Mouse (Mus musculus): ENCODE measurements around the gene Ulk4. TPM values are rescaled to one million over a fixed set of nuclear protein-coding genes. Genes with fewer than 3 reads are reported as not detected.
A peak's percentile ranks its signal among the peaks of the same experiment; 100 is the strongest.
"Not testable (repeated sequence)": the region's sequence is repeated elsewhere in the genome, so short reads cannot be mapped to it uniquely, and the experiment has no call there.

Gene Ulk4
- total RNA-seq, 2 experiments from 2014 or later: 0.49 to 1.0 TPM

DNA sequence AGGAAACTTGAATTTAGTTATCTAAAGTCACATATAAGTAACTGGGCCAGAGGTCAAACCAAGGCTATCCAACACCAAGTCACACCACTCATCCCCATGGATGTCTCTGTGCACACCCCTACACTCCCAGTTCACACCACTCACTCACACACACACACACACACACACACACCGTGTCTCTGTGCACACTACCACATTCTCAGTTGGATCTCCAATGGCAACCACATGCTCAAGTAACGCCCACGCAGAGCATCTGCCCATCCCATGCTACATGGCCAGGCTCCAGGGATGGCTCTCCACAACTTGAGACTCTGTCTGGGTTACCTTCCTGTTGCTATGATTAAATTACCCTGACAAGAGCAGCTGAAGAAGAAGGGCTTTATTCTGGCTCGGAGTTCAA, 201.8 kb downstream of the Ulk4 start:
- DNase-seq: no peak
- intact Hi-C loops (cut with DNase I): no loop called here

DNA sequence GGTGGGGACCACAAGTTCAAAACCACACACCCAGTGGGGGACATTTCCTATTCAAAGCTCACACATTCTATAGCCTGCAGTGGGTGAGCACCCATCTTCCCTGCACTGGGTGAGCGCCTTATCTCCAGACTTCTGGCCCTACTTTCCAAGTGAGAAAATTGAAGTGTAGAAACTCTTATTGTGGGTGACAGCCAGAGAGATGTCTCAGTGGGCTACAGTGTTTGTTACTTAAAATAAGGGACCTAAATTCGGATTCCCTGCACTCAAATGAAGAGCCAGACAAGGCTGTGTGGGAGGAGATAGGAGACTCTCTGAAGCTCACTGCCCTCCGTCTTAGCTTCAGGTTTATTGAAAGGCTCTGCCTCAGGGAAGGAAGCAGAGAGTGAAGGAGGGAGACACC, 202.3 kb downstream of the Ulk4 start:
- intact Hi-C loops (cut with DNase I): no loop called here
- no peak for DNase-seq

DNA sequence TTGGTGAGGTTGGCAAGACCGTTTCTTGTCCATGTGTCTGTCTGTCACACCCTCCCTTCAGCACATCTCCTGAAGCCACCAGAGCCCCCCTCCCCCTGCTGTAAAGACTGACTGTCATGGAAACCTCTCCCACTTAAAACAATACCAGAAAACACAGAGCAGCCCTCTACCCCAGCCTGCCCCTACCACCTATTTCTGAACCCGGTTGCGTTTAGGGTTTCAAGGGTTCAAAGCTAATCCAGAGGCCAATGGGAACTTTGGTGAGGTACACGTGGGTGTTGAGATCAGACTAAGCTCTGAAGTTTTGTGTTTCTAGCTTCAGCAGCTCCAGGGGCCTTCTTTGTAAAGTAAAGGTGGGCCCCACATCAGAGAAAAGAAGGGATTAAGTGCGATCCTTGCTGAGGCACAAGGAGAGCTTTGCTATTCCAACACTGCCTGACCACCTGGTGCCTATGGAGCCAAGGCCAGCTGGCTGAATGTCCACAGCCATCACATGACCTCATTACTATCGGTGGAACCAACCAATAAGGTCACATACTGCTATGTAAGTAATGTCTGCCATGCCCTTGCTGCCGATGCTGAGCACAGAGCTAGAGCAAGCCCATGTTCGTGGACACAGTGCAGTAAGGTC, 204.8 kb downstream of the Ulk4 start:
- no peak for DNase-seq
- intact Hi-C loops (cut with DNase I): no loop called here

DNA sequence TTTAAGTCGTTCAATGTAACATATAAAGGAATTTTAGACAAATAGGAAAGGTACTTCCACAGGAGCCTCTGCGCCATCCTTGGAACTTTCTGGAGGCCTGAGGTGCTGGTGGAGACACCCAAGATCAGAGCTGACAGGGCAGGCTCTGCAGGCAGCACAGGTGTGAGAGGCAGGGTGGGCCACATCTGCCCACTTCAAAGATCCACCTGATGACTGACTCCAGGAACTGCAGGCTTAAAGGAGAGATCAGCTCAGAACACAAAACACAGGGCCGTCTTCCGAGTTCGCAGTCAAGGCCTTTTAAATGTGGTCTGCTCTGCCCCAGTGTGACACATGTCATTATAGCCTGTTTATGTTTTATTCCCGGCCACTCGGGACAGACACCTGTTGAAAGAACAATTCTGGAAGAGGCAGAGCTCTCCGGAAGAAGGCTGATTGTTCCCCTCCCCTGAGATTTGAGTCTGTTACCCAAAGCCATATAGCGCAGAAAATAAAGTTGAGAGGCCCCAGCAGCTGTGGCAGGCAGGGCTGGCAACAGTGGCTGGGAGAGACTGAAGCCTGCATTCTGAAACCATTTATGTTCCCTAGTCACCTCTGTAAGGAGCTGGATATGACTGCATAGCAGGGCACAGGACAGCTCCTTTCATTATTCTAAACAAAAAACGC, 205.4 kb downstream of the Ulk4 start:
- intact Hi-C loops (cut with DNase I): no loop called here
- no peak for DNase-seq

DNA sequence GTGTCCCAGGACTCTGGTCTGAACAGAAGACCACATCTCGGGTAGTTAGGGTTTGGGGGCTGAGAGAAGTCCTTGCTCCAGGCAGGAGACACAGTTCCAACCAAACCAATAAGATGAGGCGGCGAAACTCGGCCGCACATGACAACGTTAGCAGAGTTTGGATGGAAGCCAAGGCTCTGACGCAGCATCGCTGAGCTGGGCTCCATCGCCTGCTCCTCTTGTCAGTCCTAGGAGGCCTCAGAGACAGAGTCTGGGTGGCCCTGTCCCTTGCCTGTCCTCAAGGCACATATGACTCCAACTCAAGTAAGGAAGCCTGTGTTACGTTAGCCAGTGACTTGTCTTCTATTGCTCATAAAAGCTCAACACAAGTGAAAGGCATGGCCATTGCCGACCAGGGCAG, 205.9 kb downstream of the Ulk4 start:
- intact Hi-C loops (cut with DNase I): no loop called here
- peak; percentile 41 to 68 for DNase-seq

DNA sequence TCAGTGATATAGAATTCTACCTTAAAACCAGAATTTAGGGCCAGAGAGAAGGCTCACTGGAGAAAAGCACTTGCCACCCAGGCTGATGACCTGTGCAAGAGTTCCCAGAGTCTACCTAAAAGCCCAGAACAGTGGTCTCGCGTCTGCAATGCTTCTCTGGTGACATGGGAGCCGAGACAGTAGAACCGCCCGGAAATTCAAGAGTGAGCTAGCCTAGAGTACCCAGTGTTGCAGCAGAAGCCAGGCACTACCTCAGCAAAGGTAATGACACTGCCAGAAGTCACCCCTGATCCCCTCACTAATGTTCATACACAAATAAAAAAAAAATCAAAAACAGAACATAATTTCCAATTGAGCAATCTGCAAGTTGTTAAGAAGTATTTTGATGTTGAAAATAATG, 208.9 kb downstream of the Ulk4 start:
- DNase-seq: no peak
- intact Hi-C loops (cut with DNase I): no loop called here

DNA sequence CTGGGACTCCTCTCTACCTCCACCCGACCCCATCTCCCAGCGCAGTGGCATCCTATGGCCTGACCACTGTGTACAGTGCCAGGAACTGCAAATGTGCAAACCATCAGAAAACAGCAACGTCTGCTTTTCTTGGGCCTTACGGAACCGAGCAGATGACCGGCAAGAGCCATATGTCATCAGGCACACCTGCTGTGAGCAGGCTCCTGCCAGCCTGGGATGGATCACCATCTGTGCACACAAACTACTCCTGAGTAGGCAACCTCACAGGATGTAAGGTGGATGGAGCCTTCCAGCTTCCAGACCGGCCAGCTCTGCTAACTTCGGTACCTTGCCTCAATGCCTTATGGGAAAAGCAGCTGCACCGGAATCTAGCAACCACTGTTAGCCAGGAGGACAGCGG, 210.0 kb downstream of the Ulk4 start:
- intact Hi-C loops (cut with DNase I): no loop called here
- DNase-seq: no peak

DNA sequence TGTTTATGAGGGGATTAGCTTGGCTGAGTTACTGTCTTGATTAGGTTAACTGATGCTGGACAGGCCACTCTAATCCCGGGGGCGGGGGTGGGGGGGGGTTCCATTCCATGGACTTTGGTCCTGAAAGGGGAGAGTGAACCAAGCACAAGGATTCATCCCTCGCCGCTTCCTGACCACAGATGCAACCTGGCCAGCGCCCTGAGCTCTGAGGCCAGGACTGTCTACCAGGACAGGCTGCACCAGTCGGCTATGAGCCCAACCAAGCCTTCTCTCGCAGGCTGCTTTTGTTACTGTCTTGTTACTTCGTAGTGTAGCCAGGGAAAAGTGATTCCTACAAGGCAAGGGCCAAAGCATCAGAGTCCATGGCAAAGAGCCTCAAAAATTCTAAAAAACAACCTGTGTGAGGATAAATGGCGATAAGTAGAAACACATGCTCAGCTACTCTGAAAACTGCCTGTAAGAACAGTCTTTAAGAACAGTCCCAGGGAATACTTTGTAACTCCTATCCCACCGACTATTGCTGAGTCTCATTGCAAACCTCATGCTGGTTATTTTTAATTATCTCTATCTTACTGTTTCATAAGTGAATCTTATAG, 211.5 kb downstream of the Ulk4 start:
- DNase-seq: no peak
- intact Hi-C loops (cut with DNase I): no loop called here

DNA sequence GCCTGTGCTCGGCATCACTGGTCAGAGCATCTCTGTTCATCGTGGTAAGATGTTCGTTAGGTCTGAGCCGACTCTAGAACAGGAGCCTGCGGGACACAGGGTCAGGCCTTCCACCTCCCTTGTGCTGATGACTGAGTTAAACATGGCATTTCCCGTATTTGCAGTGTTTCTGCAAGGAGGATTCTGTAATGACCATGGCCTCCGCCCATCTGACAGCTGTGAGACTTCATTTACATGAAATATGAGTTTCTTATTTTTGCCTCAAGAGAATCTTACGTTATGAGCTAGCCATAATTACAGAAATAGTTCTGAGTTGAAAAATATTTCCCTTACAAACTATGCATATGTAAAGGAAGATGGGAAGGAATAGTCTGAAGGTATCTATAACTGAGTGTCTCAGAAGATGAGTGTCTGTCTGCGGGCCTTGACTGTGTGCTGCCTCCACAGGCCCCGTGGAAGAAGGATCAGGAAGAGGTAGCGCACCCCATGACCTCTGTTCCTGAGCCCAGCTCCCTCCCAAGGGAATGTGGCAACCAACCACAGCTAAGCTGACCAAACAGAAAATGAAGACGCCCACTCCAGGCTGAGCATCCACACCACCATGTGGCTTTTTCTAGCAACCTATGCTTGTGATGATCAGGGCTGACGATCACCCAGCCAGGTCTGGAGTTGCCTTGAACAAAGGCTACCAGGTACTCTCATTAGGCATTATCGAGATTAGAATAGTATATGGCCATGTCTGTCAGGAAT, 212.2 kb downstream of the Ulk4 start:
- intact Hi-C loops (cut with DNase I): no loop called here

DNA sequence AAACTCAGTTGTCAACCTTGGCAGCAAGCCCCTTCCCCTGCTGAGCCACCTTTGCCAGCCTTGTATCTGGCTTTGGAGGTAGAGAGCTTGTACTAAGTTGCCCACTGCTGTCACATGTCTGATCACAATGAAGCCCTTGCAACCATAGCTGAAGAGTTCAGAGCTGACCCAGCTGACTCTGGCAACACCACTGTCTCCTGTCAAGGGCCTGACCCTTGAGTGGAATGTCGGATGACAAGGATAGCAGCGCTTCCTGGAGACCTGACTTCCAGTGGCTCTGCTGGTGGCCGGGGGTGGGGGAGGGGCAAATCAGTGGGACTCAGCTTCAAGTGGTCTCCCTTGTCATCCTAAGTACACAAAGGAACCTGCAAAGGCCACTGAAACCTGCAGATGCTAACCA, 214.3 kb downstream of the Ulk4 start:
- intact Hi-C loops (cut with DNase I): no loop called here
- no peak for DNase-seq

More for the DNA sequence above, 212.2 kb downstream of the Ulk4 start:
- no peak for DNase-seq

DNA sequence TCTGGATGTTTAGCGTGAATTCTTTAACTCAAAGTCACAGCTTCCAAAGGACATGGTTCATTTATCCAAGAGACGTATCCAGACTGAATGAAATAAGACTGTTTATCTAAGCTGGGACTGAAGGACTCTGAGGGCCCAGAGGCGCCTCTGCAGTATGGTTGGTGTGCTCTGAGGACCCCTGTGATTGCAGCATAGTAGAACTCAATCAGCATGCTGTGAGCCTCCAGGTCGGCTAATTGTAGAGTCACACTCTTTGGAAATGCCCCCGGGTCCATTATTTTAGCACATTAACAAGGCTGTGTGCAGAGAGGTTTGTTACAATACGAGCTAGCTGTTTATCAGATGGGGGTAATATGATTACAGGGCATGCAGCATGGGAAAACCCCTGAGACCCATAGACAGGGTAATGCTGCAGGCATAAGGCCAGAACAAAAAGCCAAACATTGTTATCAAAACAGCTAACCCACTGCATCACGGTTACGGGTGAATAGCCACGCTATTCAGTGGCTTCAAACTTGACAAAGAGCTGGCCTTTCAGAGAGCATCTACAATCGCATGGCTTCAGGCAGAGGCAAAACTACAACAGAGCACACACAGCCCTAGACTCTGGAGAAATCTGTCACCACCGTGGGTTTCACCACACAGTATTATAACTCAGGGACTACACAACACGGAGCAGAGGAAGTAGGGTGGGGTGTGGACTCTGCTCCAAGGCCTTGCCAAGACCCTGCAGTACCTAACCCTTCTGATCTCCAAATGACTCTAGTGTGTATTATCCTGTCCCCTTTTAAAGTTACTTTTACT, 215.0 kb downstream of the Ulk4 start:
- no peak for DNase-seq
- intact Hi-C loops (cut with DNase I): no loop called here

DNA sequence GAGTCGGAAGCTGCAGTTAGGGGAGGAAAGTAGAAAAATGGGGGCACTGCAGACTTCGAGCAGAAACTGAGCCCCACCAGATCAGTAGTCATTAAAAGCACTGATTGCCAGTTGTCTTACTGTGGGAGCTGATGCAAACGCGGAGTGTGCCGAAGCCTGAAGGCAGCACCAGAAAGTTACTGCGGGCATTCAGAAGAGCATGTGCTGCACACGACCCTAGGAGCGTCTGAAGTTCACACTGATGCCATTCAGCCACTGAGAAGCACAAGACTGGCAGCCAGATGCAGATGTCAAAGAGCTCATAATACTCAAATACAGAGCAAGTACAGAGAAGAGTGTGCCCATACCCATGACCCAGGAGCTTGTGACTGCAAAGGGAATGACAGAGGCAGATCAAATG, 216.7 kb downstream of the Ulk4 start:
- DNase-seq: no peak
- intact Hi-C loops (cut with DNase I): no loop called here

DNA sequence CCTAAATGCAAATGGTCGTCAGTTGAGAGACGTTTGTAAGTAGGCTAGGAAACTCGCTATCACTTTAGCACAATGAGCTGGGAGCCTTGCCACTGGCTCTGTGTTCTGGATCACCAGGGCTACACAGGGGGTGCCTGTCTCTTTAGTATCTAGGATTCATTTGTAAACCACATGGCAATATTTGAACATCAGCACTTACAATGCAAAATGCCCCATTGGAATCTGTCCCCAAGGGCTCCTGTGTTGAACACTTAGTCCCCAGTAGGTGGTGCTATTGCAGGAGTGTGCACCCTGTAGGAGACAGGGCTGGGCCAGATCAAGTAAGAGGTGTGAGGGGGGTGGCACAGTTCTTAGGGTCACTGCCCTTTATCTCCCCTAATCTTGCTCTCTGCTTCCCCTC, 217.7 kb downstream of the Ulk4 start:
- intact Hi-C loops (cut with DNase I): loop anchor here (10.0 kb wide), 2 partner anchors 284 to 454 kb away; no protein-coding TSS in a partner anchor
- peak in 1 of 2 experiments; percentile 31 for DNase-seq

DNA sequence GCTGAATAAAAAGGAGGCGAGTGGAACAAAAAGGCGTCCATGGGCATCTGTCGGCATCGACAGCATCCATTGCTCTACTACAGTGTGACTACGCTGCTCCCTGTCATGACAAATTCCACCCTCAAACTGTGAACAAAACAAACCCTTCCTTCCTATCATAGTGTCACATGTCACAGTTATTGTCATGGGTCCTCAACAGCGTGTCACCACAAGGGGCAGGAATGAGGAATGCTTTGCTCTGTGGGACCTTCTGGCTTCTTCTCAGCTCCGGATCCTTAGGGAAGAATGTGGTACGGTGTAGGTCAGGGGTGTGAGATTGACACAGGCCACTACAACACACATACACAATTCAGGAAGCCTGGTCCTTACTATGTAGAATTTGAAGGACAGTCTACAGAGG, 218.5 kb downstream of the Ulk4 start:
- intact Hi-C loops (cut with DNase I): loop anchor here (10.0 kb wide), 2 partner anchors 284 to 454 kb away; no protein-coding TSS in a partner anchor
- DNase-seq: no peak

DNA sequence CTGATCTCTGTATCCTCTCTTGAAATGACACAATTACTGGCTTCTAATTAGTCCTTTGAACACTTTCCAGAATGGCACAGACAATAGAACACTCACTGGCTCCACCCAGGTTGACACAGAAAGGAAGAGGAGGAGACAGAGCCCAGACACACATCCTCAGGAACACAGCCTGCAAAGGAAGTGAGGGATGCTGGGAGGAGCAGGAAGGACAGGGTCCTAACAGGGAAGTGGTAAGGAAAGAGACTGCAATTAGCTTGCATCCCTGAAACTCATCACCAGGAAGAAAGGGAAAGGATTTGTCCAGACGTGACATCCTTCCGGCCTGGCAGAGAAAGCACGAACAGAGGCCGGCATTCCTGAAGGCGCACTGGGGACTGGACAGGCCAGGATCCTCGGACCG, 218.9 kb downstream of the Ulk4 start:
- intact Hi-C loops (cut with DNase I): loop anchor here (10.0 kb wide), 2 partner anchors 283 to 453 kb away; no protein-coding TSS in a partner anchor
- peak; percentile 30 to 50 for DNase-seq

DNA sequence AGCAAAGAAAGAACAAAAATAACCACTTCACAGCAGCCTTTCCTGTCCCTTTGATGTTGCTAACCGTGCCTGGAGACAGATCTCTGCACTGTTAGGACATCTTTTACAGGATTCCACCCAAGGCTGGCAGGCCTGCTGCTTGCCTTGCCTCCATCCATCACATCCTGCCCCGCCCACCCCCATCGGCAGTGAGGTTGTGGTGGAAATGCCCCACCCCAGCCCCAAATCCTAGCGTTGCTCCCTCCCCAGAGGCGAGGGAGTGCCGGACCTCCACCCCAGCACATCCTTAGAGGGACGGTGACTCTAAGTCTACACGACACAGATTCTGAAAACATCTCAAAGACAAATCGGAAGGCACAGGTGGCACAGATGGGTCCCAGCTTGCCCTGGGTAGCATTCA, 219.6 kb downstream of the Ulk4 start:
- peak in 1 of 2 experiments; percentile 25 for DNase-seq
- intact Hi-C loops (cut with DNase I): loop anchor here (10.0 kb wide), 2 partner anchors 283 to 453 kb away; no protein-coding TSS in a partner anchor

DNA sequence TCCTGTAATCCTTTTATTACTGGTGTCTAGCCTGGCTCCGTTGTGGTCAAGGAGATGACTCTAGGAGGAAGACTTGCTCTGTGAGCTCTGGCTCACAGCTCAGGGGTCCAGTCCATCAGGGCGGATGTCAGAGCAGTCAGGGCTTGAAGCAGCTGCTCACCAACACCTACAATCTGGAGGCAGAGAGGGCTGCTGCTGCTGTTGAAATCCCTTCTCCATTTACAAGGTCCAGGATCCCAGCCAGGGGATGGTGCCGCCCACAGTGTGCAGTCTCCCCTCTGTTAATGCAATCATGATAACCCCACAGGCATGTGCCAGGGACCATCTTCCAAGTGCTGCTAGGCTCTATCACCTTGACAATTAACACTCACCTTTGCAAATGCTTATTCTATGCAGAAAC, 220.5 kb downstream of the Ulk4 start:
- no peak for DNase-seq
- intact Hi-C loops (cut with DNase I): loop anchor here (10.0 kb wide), 2 partner anchors 282 to 452 kb away; no protein-coding TSS in a partner anchor

DNA sequence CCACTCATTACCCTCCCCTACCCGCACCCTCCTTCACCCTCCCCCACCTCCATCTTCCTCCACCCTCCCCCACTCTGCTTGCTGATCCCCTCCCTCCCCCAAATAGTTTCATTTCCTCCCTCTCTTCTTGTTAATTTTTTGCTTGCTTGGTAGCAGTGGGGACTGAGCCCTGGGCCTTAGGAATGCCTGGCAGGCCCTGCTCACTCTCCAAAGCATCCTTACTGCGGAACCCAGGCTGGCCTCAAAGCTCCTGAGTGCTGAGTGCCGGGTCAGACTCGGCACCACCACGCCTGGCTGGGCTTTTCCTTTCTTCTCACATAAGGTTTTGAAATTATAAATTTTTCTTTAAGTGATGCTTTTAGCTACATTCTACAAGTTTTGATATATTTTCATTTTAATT, 221.0 kb downstream of the Ulk4 start:
- intact Hi-C loops (cut with DNase I): loop anchor here (10.0 kb wide), 2 partner anchors 281 to 451 kb away; no protein-coding TSS in a partner anchor
- DNase-seq: no peak

DNA sequence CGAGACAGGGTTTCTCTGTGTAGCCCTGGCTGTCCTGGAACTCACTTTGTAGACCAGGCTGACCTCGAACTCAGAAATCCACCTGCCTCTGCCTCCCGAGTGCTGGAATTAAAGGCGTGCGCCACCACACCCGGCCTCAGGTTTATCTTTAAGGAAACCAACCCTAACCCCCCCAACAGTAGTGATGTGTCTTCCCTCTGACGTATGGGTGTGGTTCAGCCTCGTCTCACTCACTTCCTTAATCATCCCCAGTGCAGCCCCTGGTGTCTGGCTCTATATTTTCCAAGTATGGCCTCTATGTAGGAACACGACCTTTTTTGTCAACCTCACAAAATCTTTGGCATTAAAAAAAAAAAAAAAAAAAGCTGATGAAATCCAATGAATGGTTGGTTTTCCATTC, 231.3 kb downstream of the Ulk4 start:
- DNase-seq; intact Hi-C loops (cut with DNase I): not testable (repeated sequence)
